ENCODE assay signal across 9 mouse cellular contexts in genomic region chr16:55754092-55754763, GRCm38 (mm10).
DNase-seq lines count a peak whose midpoint lies in the region; ATAC-seq lines count a peak whose summit lies in the region.
"Had no signal": no experiment of that assay in that cellular context is flagged by ENCODE, and none has a peak within 500 bp of the region (broad histone marks: within the 10 kb centered on the region; RNA-seq: fewer than 3 reads in every experiment).

No protein-coding gene starts in this region.

- peak; percentile 62 for DNase-seq in kidney, adult 9 months
- DNase-seq in A20 (ENCODE audit: low read depth, low spot score) (peak; percentile 57), NIH3T3 (ENCODE audit: low read depth) (peak; percentile 86)
- no peak for DNase-seq in neural tube, embryonic 10.5 days (ENCODE audit: extremely low spot score, low spot score)
- DNase-seq in embryo, embryonic 9.5 days (ENCODE audit: extremely low spot score) = no peak
- DNase-seq in heart, postnatal 25 days (ENCODE audit: low spot score) = no peak
- DNase-seq: cerebellum, postnatal 36 days had no signal

- 88% methylated on average over 14 of the region's 14 CpGs for WGBS in kidney, embryonic 16.5 days
- WGBS in macrophage (ENCODE audit: missing documents) = 23% methylated on average over 14 of the region's 14 CpGs

- H3K27ac ChIP-seq in kidney, embryonic 16.5 days (ENCODE audit: low read length) = no peak overlapping the region
- H3K27ac ChIP-seq in macrophage = peak overlapping the region; percentile 71

- no peaks in the 10 kb centered on the region for H3K9me3 ChIP-seq in kidney, embryonic 16.5 days (ENCODE audit: low read length)

- intact Hi-C loops in heart, postnatal 25 days (cut with DNase I) = no loop called here

- H3K4me2 ChIP-seq in kidney, embryonic 16.5 days (replicated peaks; ENCODE audit: low read depth, low read length) = no peak overlapping the region

- H3K4me1 ChIP-seq in kidney, embryonic 16.5 days (ENCODE audit: insufficient read depth, low read length) = peaks cover 4% of the 10 kb centered on the region; the same call in 1 of the 2 replicates

- no peak overlapping the region for H3K9ac ChIP-seq in kidney, embryonic 16.5 days (replicated peaks; ENCODE audit: low read length)

- H3K27me3 ChIP-seq in kidney, embryonic 16.5 days (ENCODE audit: insufficient read depth, low read length) = no peaks in the 10 kb centered on the region

- H3K4me3 ChIP-seq in kidney, embryonic 16.5 days (ENCODE audit: low read length) = no peak overlapping the region
- H3K4me3 ChIP-seq in macrophage (ENCODE audit: inconsistent target) = peak overlapping the region; percentile 12; the same call in 1 of the 2 replicates

- ATAC-seq in kidney, embryonic 16.5 days (ENCODE audit: low FRiP score, low TSS enrichment) = no peak

- no peaks in the 10 kb centered on the region for H3K79me2 ChIP-seq in macrophage (ENCODE audit: inconsistent target)

- H3K36me3 ChIP-seq in kidney, embryonic 16.5 days (ENCODE audit: insufficient read depth, low read length) = no peaks in the 10 kb centered on the region
- no peaks in the 10 kb centered on the region for H3K36me3 ChIP-seq in macrophage (ENCODE audit: inconsistent target)

Comparison
In these comparisons a context has a peak if more than half of its experiments do, and no peak if none do; other contexts are left out.
1. DNase-seq: peak in kidney, adult 9 months (single experiment), A20 (single experiment) and NIH3T3 (single experiment); none in neural tube, embryonic 10.5 days (single experiment), embryo, embryonic 9.5 days (single experiment) and heart, postnatal 25 days (single experiment).